Mouse (Mus musculus) forebrain, embryonic 14.5 days (tissue): ENCODE data around the gene Abcg5. TPM values are rescaled to one million over a fixed set of nuclear protein-coding genes. Genes with fewer than 3 reads are reported as not detected.

Experiments used
- ATAC-seq: fragments of 200-750 bp; cut with Nextera tagmentation; 2 replicates; pipeline ENCODE4 v1.8.0; 2017; ENCODE audit warnings: mild to moderate bottlenecking, moderate library complexity
- DNase-seq: peaks from one replicate; pipeline ENCODE4 v3.0.0-alpha.2; 2015; ENCODE audit warnings: low spot score
- H3K27ac ChIP-seq: fragments of 300-500 bp; sonication (generic); 2 replicates; pipeline ENCODE4 v1.5.1; 2014; ENCODE audit warnings: low read depth, mild to moderate bottlenecking, control low read depth, low read length, moderate library complexity
- H3K27me3 ChIP-seq: fragments of 300-500 bp; sonication (generic); replicated peaks from 2 replicates; pipeline ENCODE4 v1.6.1; 2014; ENCODE audit warnings: low read length, control low read depth, mixed read lengths; ENCODE audit not compliant: control insufficient read depth, insufficient read depth
- H3K36me3 ChIP-seq: fragments of 300-500 bp; sonication (generic); 2 replicates; pipeline ENCODE4 v1.6.1; 2014; ENCODE audit warnings: low read length, control low read depth; ENCODE audit not compliant: control insufficient read depth, insufficient read depth
- H3K4me1 ChIP-seq: fragments of 300-500 bp; sonication (generic); 2 replicates; pipeline ENCODE4 v1.6.1; 2014; ENCODE audit warnings: antibody characterized with exemption, low read length, control low read depth; ENCODE audit not compliant: control insufficient read depth, insufficient read depth
- H3K4me2 ChIP-seq: fragments of 300-500 bp; sonication (generic); 2 replicates; pipeline ENCODE4 v1.6.1; 2014; ENCODE audit warnings: mild to moderate bottlenecking, control low read depth, low read length
- H3K4me3 ChIP-seq: fragments of 300-500 bp; sonication (generic); 2 replicates; pipeline ENCODE4 v1.5.1; 2014; ENCODE audit warnings: low read depth, low read length, control low read depth
- H3K9ac ChIP-seq: fragments of 300-500 bp; sonication (generic); 2 replicates; pipeline ENCODE4 v1.6.1; 2014; ENCODE audit warnings: mild to moderate bottlenecking, low read length, control low read depth, moderate library complexity
- H3K9me3 ChIP-seq: fragments of 300-500 bp; sonication (generic); replicated peaks from 2 replicates; pipeline ENCODE4 v1.6.1; 2016; ENCODE audit warnings: low read length, control low read depth, mixed read lengths; ENCODE audit not compliant: control insufficient read depth
- WGBS: fragments of 180-500 bp; shearing (Covaris S2); extraction: QIAGEN DNeasy Blood & Tissue Kit; methylation state at CpG from one replicate; pipeline ENCODE4 v1.1.7; 2014; 5-methylcytosine and 5-hydroxymethylcytosine counted together
- polyA plus RNA-seq: library from polyadenylated mRNA; unstranded; fragments of >200 nt; fragmentation: Nextera tagmentation; extraction: Ambion mirVana; gene quantifications from 2 replicates; pipeline ENCODE4 v1.2.1, GENCODE M21; 2014

The Abcg5 gene
- polyA plus RNA-seq, 1 experiment from 2014 or later: 4.1 TPM

DNA sequence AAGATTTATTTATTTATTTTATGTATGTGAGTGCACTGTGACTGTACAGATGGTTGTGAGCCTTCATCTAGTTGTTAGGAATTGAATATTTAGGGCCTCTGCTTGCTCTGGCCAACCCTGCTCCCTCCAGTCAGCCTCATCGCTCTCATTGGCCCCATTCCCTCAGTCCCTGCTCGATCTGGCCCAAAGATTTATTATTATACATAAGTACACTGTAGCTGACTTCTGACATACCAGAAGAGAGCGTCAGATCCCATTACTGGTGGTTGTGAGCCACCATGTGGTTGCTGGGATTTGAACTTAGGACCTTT lies 25.4 kb downstream of the Abcg5 start:
- H3K4me1 ChIP-seq: no peaks in the 10 kb centered on the region
- 80% methylated on average over 3 of the region's 3 CpGs for WGBS
- H3K36me3 ChIP-seq: no peaks in the 10 kb centered on the region
- H3K27me3 ChIP-seq: no peaks in the 10 kb centered on the region
- no peak overlapping the region for H3K27ac ChIP-seq
- no peak overlapping the region for H3K4me3 ChIP-seq
- no peak overlapping the region for H3K9ac ChIP-seq
- DNase-seq (no peak), ATAC-seq (no peak)
- H3K4me2 ChIP-seq: no peak overlapping the region
- H3K9me3 ChIP-seq: no peaks in the 10 kb centered on the region

DNA sequence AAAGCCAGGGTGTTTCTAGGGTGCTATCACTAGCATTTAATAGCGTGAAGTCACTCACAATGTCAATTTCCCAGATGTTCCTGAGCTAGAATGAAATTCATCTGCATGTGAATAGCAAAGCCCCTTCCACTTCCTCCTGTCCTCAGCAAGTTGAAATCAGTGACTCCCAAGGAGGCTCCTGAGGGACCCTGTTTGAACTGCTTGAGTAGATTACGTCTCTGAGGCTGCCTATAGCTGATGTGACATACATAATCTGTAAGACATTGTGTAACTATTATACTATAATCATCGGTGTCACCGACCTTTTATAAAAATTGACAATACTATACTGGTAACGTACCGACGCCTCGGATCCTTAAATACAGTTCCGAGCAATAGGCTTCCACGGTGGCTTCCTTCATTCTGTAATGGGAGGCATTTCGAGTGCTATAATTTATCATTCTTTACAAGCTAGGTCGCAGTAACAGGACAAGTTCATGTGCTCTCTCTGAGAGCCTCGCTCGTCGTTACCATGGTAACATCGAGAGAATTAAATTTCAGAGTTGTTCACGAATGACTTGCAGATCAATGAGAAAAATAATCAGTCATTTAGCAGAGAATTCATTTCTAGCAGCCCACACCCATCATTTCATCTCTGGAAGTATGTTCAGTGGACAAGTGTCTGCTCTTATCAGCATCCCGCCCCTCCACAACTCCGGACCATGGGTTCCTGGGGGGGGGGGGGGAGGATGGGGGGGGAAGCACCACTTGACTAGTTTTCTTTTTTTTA lies 26.0 kb downstream of the Abcg5 start:
- Histone ChIP-seq H3K4me3 (no peak overlapping the region), H3K9ac (no peak overlapping the region), H3K27ac (no peak overlapping the region), H3K27me3 (no peaks in the 10 kb centered on the region), H3K4me2 (no peak overlapping the region), H3K4me1 (no peaks in the 10 kb centered on the region), H3K36me3 (no peaks in the 10 kb centered on the region), H3K9me3 (no peaks in the 10 kb centered on the region)
- 73% methylated on average over 19 of the region's 19 CpGs for WGBS
- peak; percentile 37; the same call in 1 of the 2 replicates for ATAC-seq
- peak; percentile 59 for DNase-seq

DNA sequence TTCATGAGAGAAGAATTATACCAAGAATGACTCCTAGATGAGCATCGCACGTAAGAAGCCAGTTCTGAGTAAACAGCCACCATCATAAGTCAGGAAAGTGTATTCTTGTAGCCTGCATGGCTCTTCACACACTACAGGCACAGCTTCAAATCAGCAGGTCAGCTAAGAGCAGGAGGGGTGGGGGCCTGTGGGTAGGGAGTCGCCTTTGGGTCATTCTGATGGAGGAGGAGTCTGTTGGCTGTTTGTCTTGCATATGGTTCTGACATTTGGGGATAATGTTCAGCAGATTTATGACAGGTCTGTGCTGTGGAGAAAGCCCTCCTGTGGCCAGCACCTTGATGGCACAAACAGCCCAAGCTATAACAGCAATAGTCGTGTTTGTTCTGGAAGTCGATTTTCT lies 26.6 kb downstream of the Abcg5 start:
- Histone ChIP-seq H3K27ac (no peak overlapping the region), H3K9ac (no peak overlapping the region), H3K4me1 (no peaks in the 10 kb centered on the region), H3K4me2 (no peak overlapping the region), H3K27me3 (no peaks in the 10 kb centered on the region), H3K36me3 (no peaks in the 10 kb centered on the region), H3K9me3 (no peaks in the 10 kb centered on the region), H3K4me3 (no peak overlapping the region)
- no peak for ATAC-seq
- no peak for DNase-seq
- WGBS: 86% methylated on average over 5 of the region's 5 CpGs

DNA sequence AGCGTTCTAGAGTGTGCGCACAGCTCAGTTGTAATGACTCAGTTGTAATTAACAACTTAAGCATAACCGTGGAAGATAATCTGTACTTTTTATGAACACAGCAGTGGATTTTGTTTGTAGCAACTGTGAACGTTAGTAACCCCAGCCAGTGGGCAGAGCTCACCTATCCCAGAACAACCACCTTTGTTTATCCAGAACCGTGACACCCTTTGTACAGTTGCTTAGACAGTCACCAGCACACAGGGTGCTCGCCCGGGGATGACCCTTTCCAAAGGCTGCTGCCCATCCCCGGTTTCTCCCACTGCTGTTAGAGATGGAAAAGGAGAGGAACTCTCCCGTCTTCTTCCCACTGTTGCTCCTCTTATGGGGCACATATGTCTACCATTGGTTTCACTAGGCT lies 29.3 kb downstream of the Abcg5 start:
- H3K9me3 ChIP-seq: no peaks in the 10 kb centered on the region
- WGBS: 89% methylated on average over 9 of the region's 9 CpGs
- H3K27me3 ChIP-seq: no peaks in the 10 kb centered on the region
- no peaks in the 10 kb centered on the region for H3K4me1 ChIP-seq
- no peak overlapping the region for H3K9ac ChIP-seq
- no peak overlapping the region for H3K4me3 ChIP-seq
- no peak overlapping the region for H3K4me2 ChIP-seq
- ATAC-seq (no peak), DNase-seq (no peak)
- H3K36me3 ChIP-seq: 0 out of 2 replicates have a peak, but pooled peaks cover 2% of the 10 kb centered on the region
- no peak overlapping the region for H3K27ac ChIP-seq

DNA sequence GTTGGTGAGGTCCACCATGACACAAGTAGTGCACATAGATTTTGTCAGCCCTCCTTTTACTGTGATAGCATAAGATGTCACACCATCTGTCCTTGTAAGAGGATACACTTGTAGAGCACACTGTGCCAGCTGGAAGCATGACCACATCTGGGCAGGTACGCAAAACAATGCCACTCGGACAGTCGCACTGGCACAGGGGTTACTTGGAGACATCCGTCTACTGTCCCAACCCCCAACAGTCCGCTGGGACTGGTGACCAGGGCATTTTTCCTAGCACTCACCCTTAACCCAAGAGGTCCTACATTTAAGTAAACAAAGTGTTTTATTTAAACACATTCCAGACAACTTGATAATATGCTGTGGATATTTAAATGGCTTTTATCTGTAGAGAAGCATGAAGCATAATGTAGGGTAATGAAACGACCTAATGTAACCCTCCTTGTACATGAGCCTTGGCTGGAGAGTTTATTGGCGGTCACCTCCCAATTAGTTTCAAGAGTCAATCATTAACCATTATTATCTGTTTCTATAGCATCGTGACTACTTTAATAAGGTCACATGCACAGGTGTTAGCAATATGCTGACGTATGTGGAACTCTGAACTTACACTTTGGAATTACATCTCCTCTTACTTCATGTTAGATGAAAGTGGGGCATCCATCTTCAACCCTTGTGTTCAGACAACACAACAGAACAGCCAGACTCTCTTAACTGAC lies 32.4 kb downstream of the Abcg5 start:
- H3K27me3 ChIP-seq: no peaks in the 10 kb centered on the region
- DNase-seq: no peak
- no peaks in the 10 kb centered on the region for H3K9me3 ChIP-seq
- no peak overlapping the region for H3K4me3 ChIP-seq
- H3K4me2 ChIP-seq: no peak overlapping the region
- ATAC-seq: no peak
- WGBS: 95% methylated on average over 9 of the region's 9 CpGs
- H3K36me3 ChIP-seq: 0 out of 2 replicates have a peak, but pooled peaks cover 2% of the 10 kb centered on the region
- no peak overlapping the region for H3K27ac ChIP-seq
- H3K4me1 ChIP-seq: peaks cover 2% of the 10 kb centered on the region; the same call in 1 of the 2 replicates
- no peak overlapping the region for H3K9ac ChIP-seq

DNA sequence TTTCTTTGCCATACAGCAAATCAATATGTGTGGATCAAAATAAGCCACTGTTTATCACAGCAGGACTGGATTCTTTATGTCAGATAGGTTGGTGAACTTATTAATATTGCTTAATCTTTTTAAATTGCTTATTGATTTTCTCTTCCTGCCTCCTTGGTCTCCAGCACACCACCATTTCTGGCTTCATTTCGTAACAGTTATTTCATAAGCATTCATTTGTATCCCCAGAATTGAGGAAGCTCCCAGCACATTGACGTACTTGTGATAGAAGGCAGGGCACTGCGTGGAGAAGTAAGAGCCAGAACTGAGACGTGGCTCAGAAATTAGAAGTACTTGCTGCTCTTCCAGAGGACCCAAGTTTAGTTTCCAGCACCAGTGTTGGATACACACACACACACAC lies 35.2 kb downstream of the Abcg5 start:
- Histone ChIP-seq H3K36me3 (0 out of 2 replicates have a peak, but pooled peaks cover 2% of the 10 kb centered on the region), H3K9me3 (no peaks in the 10 kb centered on the region), H3K4me2 (no peak overlapping the region), H3K4me3 (no peak overlapping the region), H3K4me1 (peaks cover 2% of the 10 kb centered on the region; the same call in 1 of the 2 replicates), H3K27ac (no peak overlapping the region), H3K9ac (no peak overlapping the region), H3K27me3 (no peaks in the 10 kb centered on the region)
- 89% methylated on average over 4 of the region's 4 CpGs for WGBS
- ATAC-seq (no peak), DNase-seq (no peak)

DNA sequence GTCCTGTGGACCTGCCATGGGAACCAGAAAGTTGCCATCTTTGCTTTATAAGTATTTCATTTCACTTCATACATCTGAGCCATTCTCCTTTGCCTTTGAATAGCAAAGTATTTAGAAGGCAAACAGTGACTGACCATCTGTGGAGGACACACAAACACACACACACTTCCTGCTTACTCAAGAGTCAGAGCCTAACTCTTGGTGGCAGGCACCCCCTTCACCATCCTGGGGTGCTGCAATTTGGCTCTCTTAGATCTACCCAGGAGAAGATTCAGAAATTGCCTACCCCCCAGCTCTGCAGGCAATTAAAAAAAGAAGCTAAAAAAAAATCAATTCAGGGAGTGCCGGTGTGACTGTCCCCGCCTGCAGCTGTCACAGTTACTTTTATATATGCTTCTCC lies 36.3 kb downstream of the Abcg5 start:
- Histone ChIP-seq H3K4me1 (peaks cover 2% of the 10 kb centered on the region; the same call in 1 of the 2 replicates), H3K27ac (no peak overlapping the region), H3K27me3 (no peaks in the 10 kb centered on the region), H3K9me3 (no peaks in the 10 kb centered on the region), H3K4me2 (no peak overlapping the region), H3K9ac (no peak overlapping the region), H3K36me3 (0 out of 2 replicates have a peak, but pooled peaks cover 2% of the 10 kb centered on the region), H3K4me3 (no peak overlapping the region)
- ATAC-seq: no peak
- WGBS: 60% methylated on average over 2 of the region's 2 CpGs
- DNase-seq: no peak

DNA sequence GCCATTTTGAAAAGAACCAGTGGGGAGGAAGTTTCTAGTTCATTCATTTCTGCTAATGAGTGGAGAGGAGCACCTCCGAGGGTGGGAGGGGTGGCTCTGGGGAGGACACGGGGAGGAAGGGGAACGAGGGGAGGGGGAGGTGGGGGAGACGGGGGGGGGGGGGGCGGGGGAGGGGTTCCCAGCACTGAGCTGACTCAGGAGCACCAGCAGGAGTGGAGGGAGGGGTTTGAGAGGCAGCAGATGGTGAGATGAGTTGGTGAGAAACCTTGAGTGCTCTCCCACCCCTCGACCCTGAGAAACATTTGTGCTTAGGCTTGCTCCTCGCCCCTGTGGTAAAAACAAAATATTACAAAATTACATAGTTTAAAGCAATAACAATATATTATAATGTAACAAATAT lies 36.9 kb downstream of the Abcg5 start:
- no peak overlapping the region for H3K27ac ChIP-seq
- H3K36me3 ChIP-seq: 0 out of 2 replicates have a peak, but pooled peaks cover 2% of the 10 kb centered on the region
- H3K4me2 ChIP-seq: no peak overlapping the region
- DNase-seq (peak; percentile 17), ATAC-seq (0 out of 2 replicates have a peak, but pooled peaks have one; percentile 57)
- no peak overlapping the region for H3K4me3 ChIP-seq
- WGBS: 21% methylated on average over 4 of the region's 7 CpGs
- no peaks in the 10 kb centered on the region for H3K27me3 ChIP-seq
- H3K4me1 ChIP-seq: peaks cover 2% of the 10 kb centered on the region; the same call in 1 of the 2 replicates
- H3K9ac ChIP-seq: no peak overlapping the region
- H3K9me3 ChIP-seq: no peaks in the 10 kb centered on the region

DNA sequence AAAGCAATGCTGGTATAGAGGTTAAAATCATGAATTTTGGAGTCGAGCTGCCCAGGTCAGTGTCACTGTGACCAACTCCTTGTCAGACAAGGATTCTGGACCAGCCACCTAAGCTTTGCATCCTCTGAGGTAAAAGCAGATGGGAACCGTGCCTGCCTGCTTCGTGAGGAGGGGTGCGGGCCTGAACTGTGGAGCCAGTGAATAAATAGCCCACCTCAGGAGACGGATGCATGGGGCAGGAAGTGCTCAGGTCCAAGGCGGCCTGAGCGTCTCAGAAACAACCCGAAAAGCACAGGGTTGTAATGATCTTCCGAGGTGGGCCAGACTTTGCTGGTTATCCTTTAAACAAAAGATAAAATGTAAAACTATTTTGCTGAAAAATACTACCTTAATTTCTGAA lies 37.7 kb downstream of the Abcg5 start:
- ATAC-seq (no peak), DNase-seq (no peak)
- WGBS: 24% methylated on average over 9 of the region's 9 CpGs
- no peaks in the 10 kb centered on the region for H3K9me3 ChIP-seq
- 0 out of 2 replicates have a peak, but pooled peaks cover under 1% of the 10 kb centered on the region for H3K36me3 ChIP-seq
- H3K4me1 ChIP-seq: peaks cover 2% of the 10 kb centered on the region; the same call in 1 of the 2 replicates
- no peak overlapping the region for H3K4me3 ChIP-seq
- H3K27me3 ChIP-seq: no peaks in the 10 kb centered on the region
- no peak overlapping the region for H3K4me2 ChIP-seq
- H3K9ac ChIP-seq: no peak overlapping the region
- no peak overlapping the region for H3K27ac ChIP-seq
